Mouse (Mus musculus): Measurements from ENCODE around the gene 2410131K14Rik.

2410131K14Rik gene

DNA sequence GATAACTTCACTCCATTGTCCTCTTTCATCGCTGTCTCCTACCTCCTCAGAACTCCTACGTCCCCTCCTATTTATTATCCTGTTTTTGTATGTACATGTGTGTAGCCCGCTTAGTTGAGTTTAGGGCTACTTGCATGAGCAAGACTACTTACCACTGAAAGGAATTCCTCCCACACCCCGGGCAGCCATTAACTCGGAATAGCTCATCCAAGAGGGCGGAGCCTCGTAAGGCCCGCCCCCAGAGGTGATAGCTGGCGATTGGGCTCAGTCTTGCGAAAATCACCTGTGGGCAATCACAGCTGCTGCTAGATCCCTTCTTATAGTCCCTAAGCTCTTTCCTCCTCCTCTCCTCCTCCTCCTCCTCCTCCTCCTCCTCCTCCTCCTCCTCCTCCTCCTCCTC is 66.2 kb downstream of the 2410131K14Rik start:
- CTCF ChIA-PET, result no interaction called here

DNA sequence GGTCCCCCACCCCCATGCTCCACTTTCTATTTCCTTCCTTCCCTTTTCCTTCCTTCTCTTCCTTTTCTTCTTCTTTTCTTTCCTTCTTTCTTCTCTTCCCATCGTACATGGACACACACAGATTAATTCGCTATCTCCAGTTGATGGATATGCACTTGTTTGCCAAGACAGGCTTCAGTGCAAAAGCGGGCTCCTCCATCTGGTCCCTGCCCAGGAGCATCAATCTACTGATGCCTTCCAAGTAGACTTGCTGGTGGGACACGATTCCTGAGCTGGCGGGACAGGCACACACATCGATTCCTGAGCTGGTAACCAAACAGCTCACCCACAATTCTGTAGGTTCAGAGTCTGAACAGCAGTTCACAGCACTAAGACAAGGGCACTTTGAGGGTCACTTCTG is 68.7 kb downstream of the 2410131K14Rik start:
- CTCF ChIA-PET, result no interaction called here
